Mouse (Mus musculus): ENCODE measurements around the gene Mdc1. TPM values are rescaled to one million over a fixed set of nuclear protein-coding genes. Genes with fewer than 3 reads are reported as not detected.
"Not testable (repeated sequence)": the region's sequence is repeated elsewhere in the genome, so short reads cannot be mapped to it uniquely, and the experiment has no call there.

The Mdc1 gene
- polyA plus RNA-seq, 1 experiment from 2014 or later = 21.3 TPM

GRCm38 (mm10) chr17:35836178-35836965, 4.9 kb upstream of the Mdc1 start:
- Histone ChIP-seq H3K9ac (peak overlapping the region; percentile 96), H3K36me3 (peaks cover 50% of the 10 kb centered on the region), H3K27me3 (no peaks in the 10 kb centered on the region), H3K9me3 (no peaks in the 10 kb centered on the region), H3K4me1 (peaks cover 33% of the 10 kb centered on the region), H3K4me3 (peak overlapping the region; percentile 87), H3K4me2 (replicated peaks) (peak overlapping the region; percentile 85), H3K27ac (peak overlapping the region; percentile 97)
- no peak for ATAC-seq (ENCODE audit: insufficient number of reproducible peaks, insufficient read depth, low FRiP score, low TSS enrichment)
- 8% methylated on average over 24 of the region's 24 CpGs for WGBS

DNA sequence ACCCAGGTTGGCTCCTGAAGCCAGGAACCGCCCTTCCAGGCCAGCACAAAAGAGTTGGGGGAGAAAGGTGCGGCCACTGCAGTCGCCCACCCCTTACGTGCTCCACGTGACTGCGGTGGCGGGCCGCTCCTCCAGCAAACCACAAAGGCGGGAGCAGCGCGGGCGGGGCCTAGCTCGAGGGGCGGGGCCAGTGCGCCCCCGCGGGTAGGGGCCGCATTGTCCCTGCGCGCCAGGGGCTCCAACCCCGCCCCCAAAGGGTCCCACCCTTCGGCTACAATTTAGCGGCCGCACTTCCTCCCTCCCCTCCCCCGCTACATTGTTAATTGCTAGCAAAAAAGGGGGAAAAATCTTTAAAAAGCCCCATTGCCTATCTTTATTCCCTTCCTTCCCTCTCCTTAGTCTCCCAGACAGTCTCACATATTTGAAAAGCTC, 4.3 kb upstream of the Mdc1 start:
- Histone ChIP-seq H3K27me3 (no peaks in the 10 kb centered on the region), H3K9me3 (no peaks in the 10 kb centered on the region), H3K4me2 (replicated peaks) (peak overlapping the region; percentile 85), H3K27ac (peak overlapping the region; percentile 97), H3K4me3 (peak overlapping the region; percentile 87), H3K9ac (peak overlapping the region; percentile 96), H3K4me1 (peaks cover 35% of the 10 kb centered on the region), H3K36me3 (peaks cover 50% of the 10 kb centered on the region)
- under 1% methylated on average over 24 of the region's 25 CpGs for WGBS
- ATAC-seq (ENCODE audit: insufficient number of reproducible peaks, insufficient read depth, low FRiP score, low TSS enrichment) = no peak

DNA sequence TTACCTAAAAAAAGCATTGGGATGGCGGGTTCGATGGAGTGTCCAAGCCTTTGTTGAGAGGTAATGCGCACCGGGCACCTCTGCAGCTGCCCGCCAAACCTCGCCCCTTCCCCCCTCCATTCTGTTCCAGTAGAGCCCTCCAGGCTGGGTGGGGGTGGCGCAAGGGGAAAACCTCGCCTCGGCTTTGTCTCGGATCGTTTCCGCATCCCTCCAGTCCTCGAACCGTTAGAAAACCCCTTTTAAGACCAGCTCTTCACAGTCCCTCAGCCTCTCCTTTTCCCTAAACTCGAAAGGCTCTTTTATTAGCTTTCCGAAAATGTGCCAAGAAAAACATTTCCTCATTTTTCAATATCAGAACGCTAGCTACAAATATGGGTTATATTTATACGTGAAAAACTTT, 3.8 kb upstream of the Mdc1 start:
- WGBS = under 1% methylated on average over 18 of the region's 18 CpGs
- H3K4me1 ChIP-seq = peaks cover 39% of the 10 kb centered on the region
- ATAC-seq (ENCODE audit: insufficient number of reproducible peaks, insufficient read depth, low FRiP score, low TSS enrichment) = no peak
- peaks cover 45% of the 10 kb centered on the region for H3K36me3 ChIP-seq
- H3K4me3 ChIP-seq = peak overlapping the region; percentile 87
- no peaks in the 10 kb centered on the region for H3K27me3 ChIP-seq
- peak overlapping the region; percentile 96 for H3K9ac ChIP-seq
- H3K4me2 ChIP-seq (replicated peaks) = peak overlapping the region; percentile 85
- H3K9me3 ChIP-seq = no peaks in the 10 kb centered on the region
- peak overlapping the region; percentile 97 for H3K27ac ChIP-seq

DNA sequence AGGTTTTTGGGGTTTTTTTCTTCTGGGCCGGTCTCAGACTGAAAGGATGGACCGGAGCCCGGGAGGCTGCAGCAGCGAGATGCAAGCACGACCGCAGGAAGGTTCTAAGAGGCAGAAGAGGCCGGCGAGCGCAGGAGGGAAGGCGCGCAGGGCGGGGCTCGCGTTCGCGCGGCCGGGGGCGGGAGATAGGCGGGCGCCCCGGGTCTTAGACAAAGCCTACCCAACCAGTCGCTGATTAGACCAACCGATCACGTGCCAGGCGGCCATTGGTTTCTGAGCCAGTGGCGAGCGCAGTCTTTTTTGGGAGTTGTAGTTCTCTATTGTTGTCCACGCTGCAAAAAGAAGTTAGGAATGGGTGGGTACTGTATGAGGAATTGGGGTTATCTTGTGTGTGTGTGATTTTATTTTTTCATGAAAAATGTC, 3.2 kb upstream of the Mdc1 start, which contains the start of gene Tubb5:
TSS of gene Tubb5 (minus strand) at position 185 of the 423 bp plus-strand sequence.
- 0% methylated on average over 29 of the region's 29 CpGs for WGBS
- peak; percentile 82 for ATAC-seq (ENCODE audit: insufficient number of reproducible peaks, insufficient read depth, low FRiP score, low TSS enrichment)

GRCm38 (mm10) chr17:35838570-35838969, 2.7 kb upstream of the Mdc1 start:
- 0% methylated on average over 5 of the region's 5 CpGs for WGBS
- Histone ChIP-seq H3K4me2 (replicated peaks) (peak overlapping the region; percentile 59), H3K27ac (peak overlapping the region; percentile 97), H3K9me3 (no peaks in the 10 kb centered on the region), H3K4me1 (peaks cover 36% of the 10 kb centered on the region), H3K9ac (peak overlapping the region; percentile 63), H3K27me3 (no peaks in the 10 kb centered on the region), H3K4me3 (peak overlapping the region; percentile 87), H3K36me3 (peaks cover 34% of the 10 kb centered on the region)
- no peak for ATAC-seq (ENCODE audit: insufficient number of reproducible peaks, insufficient read depth, low FRiP score, low TSS enrichment)

More for the DNA sequence above, 3.2 kb upstream of the Mdc1 start, which contains the start of gene Tubb5:
- Histone ChIP-seq H3K4me1 (peaks cover 39% of the 10 kb centered on the region), H3K9me3 (no peaks in the 10 kb centered on the region), H3K27me3 (no peaks in the 10 kb centered on the region), H3K27ac (peak within 1 kb of the TSS; percentile 97), H3K4me2 (replicated peaks) (peak within 1 kb of the TSS; percentile 85), H3K9ac (peak within 1 kb of the TSS; percentile 96), H3K36me3 (peaks cover 38% of the 10 kb centered on the region), H3K4me3 (peak within 1 kb of the TSS; percentile 87)

DNA sequence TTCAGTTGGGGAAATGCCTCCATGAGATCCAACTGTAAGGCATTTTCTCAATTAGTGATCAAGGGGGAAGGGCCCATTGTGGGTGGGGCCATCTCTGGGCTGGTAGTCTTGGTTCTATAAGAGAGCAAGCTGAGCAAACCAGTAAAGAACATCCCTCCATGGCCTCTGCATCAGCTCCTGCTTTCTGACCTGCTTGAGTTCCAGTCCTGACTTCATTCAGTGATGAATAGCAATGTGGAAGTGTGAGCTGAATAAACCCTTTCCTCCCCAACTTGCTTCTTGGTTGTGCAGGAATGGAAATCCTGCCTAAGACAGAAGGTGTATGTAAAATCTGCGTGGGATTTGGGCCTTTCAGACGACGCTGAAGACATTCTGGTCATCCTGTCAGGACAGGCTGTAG, 2.3 kb upstream of the Mdc1 start:
- Histone ChIP-seq H3K27ac (peak overlapping the region; percentile 97), H3K9ac (peak overlapping the region; percentile 63; the same call in 1 of the 2 replicates), H3K4me2 (replicated peaks) (peak overlapping the region; percentile 59), H3K4me1 (peaks cover 34% of the 10 kb centered on the region), H3K4me3 (peak overlapping the region; percentile 87), H3K36me3 (peaks cover 30% of the 10 kb centered on the region)
- 47% methylated on average over 3 of the region's 3 CpGs for WGBS
- not testable (repeated sequence) for ATAC-seq (ENCODE audit: insufficient number of reproducible peaks, insufficient read depth, low FRiP score, low TSS enrichment); H3K9me3 ChIP-seq; H3K27me3 ChIP-seq

- H3K4me3 ChIP-seq = peak overlapping the region; percentile 45
- no peaks in the 10 kb centered on the region for H3K27me3 ChIP-seq
- no peaks in the 10 kb centered on the region for H3K9me3 ChIP-seq
- no peak overlapping the region for H3K9ac ChIP-seq
- no peak for ATAC-seq (ENCODE audit: insufficient number of reproducible peaks, insufficient read depth, low FRiP score, low TSS enrichment)
- H3K27ac ChIP-seq = no peak overlapping the region
- WGBS = 53% methylated on average over 14 of the region's 14 CpGs
- H3K4me1 ChIP-seq = peaks cover 20% of the 10 kb centered on the region
- peaks cover 25% of the 10 kb centered on the region for H3K36me3 ChIP-seq
- peak overlapping the region; percentile 66 for H3K4me2 ChIP-seq (replicated peaks)
Measured at GRCm38 (mm10) chr17:35840561-35840960, 754 bp upstream of the Mdc1 start.

- Histone ChIP-seq H3K4me3 (peak overlapping the region; percentile 45), H3K4me1 (peaks cover 13% of the 10 kb centered on the region), H3K27me3 (no peaks in the 10 kb centered on the region), H3K4me2 (replicated peaks) (peak overlapping the region; percentile 66), H3K36me3 (peaks cover 25% of the 10 kb centered on the region), H3K9ac (peak overlapping the region; percentile 53), H3K9me3 (no peaks in the 10 kb centered on the region), H3K27ac (peak overlapping the region; percentile 80)
- ATAC-seq (ENCODE audit: insufficient number of reproducible peaks, insufficient read depth, low FRiP score, low TSS enrichment) = no peak
- 22% methylated on average over 11 of the region's 11 CpGs for WGBS
Measured at GRCm38 (mm10) chr17:35842006-35842405, 691 bp downstream of the Mdc1 start.

DNA sequence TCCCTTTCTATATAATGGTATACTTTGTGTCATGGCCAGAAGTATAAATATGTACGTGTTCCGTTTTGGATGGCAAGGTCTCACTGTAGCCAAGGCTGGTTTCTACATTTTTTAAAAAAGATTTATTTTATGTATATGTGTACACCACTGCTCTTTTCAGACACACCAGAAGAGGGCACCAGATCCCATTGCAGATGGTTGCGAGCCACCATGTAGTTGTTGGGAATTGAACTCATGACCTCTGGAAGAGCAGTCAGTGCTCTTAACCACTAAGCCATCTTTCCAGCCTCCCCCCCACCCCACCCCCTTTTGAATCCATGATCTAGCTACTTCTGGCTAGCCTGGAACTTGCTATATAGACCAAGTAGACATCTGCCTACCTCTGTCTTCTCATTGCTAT, 2.2 kb downstream of the Mdc1 start:
- Histone ChIP-seq H3K9me3 (no peaks in the 10 kb centered on the region), H3K27ac (no peak overlapping the region), H3K4me1 (peaks cover 13% of the 10 kb centered on the region), H3K4me2 (replicated peaks) (no peak overlapping the region), H3K9ac (no peak overlapping the region), H3K4me3 (no peak overlapping the region), H3K27me3 (no peaks in the 10 kb centered on the region), H3K36me3 (peaks cover 40% of the 10 kb centered on the region)
- WGBS = 96% methylated on average over 3 of the region's 3 CpGs
- no peak for ATAC-seq (ENCODE audit: insufficient number of reproducible peaks, insufficient read depth, low FRiP score, low TSS enrichment)

DNA sequence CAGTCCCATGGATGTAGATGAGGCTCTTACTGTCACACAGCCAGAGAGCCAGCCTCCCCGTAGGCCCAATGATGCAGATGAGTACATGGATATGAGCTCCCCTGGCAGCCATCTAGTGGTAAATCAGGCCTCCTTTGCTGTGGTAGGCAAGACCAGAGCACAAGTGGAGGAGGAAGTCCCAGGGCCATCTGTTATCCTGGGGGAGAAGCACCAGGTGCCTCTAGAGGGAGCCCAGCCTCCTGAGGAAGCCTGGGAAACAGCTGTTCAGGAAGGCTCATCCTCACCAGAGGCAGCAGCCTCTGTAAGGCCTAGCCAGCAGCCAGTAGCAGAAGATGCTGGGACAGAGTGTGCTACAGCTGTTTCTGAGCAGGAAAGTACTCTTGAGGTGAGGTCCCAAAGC, 6.8 kb downstream of the Mdc1 start:
- no peaks in the 10 kb centered on the region for H3K9me3 ChIP-seq
- peaks cover 75% of the 10 kb centered on the region for H3K36me3 ChIP-seq

DNA sequence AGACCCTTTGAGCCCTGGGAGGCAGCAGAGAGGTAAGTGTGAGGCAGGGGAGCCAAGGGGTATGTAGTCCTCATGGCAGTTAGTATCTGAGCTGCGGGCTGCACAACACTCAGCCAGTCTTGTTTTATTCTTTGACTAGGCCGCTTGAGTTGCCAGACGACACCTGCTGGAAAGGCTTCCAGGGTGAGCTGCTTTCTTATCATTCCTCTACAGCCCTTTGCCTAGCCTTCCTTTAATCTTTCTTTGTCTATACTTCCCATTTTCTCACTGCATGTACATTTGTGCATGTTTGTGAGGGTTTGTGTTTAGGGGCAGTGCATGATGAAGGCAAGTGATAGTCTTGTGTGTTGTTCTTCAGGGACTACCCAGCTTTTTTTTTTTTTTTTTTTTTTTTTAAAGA, 9.7 kb downstream of the Mdc1 start:
- Histone ChIP-seq H3K36me3 (peaks cover 80% of the 10 kb centered on the region), H3K4me3 (no peak overlapping the region), H3K9me3 (no peaks in the 10 kb centered on the region), H3K4me1 (no peaks in the 10 kb centered on the region), H3K27ac (no peak overlapping the region), H3K9ac (no peak overlapping the region), H3K27me3 (no peaks in the 10 kb centered on the region), H3K4me2 (replicated peaks) (no peak overlapping the region)
- 96% methylated on average over 3 of the region's 3 CpGs for WGBS
- no peak for ATAC-seq (ENCODE audit: insufficient number of reproducible peaks, insufficient read depth, low FRiP score, low TSS enrichment)

More for the DNA sequence above, 6.8 kb downstream of the Mdc1 start:
- Histone ChIP-seq H3K4me3 (no peak overlapping the region), H3K4me2 (replicated peaks) (no peak overlapping the region), H3K27ac (no peak overlapping the region), H3K4me1 (no peaks in the 10 kb centered on the region), H3K27me3 (no peaks in the 10 kb centered on the region), H3K9ac (no peak overlapping the region)
- no peak for ATAC-seq (ENCODE audit: insufficient number of reproducible peaks, insufficient read depth, low FRiP score, low TSS enrichment)
- 77% methylated on average over 1 of the region's 1 CpGs for WGBS

DNA sequence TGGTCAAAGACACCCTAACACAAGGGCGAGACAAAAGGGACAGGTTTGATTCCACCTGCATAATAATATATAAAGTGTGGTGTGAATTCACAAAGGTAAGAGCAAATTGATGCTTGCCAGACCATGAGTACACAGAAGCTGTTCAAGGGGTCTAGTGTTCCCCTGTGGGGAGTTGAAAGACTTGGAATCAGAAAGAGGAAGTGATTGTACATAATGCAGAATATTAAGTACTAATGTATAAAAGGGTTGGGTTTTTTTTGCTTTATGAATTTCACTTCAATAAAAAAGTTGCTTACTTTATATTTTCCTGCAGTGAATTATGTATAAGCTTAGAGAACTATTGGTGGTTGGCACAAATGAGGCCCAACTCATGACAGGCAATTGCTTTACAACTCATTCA, 18.1 kb downstream of the Mdc1 start:
- Histone ChIP-seq H3K4me1 (peaks cover 8% of the 10 kb centered on the region; the same call in 1 of the 2 replicates), H3K4me2 (replicated peaks) (no peak overlapping the region), H3K4me3 (no peak overlapping the region), H3K27ac (no peak overlapping the region), H3K27me3 (no peaks in the 10 kb centered on the region), H3K9ac (no peak overlapping the region), H3K36me3 (peaks cover 25% of the 10 kb centered on the region), H3K9me3 (no peaks in the 10 kb centered on the region)
- WGBS = 97% methylated on average over 1 of the region's 1 CpGs
- ATAC-seq (ENCODE audit: insufficient number of reproducible peaks, insufficient read depth, low FRiP score, low TSS enrichment) = no peak
